Mouse (Mus musculus) bone marrow, adult 2 months (tissue): Measurements from ENCODE around the gene Stambpl1.

Experiments used
- CTCF ChIP-seq: fragments of 200-500 bp; IDR thresholded peaks from 2 replicates; pipeline ENCODE4 v1.5.1; 2011; ENCODE audit warnings: low read length, control low read depth; ENCODE audit not compliant: control insufficient read depth, insufficient read depth
- POLR2A ChIP-seq: fragments of 200-500 bp; IDR thresholded peaks from 2 replicates; pipeline ENCODE4 v1.6.1; 2011; ENCODE audit warnings: low read depth, mild to moderate bottlenecking, control low read depth, low read length, borderline replicate concordance; ENCODE audit not compliant: control insufficient read depth

GRCm38 (mm10) chr19:34192008-34192963 is at the start of gene Stambpl1:
- no peak for TF ChIP-seq CTCF
- TF ChIP-seq POLR2A = peak; percentile 36; the same call in 1 of the 2 replicates
